Mouse (Mus musculus) retina, adult 2 months (tissue): ENCODE measurements around the gene Pde4d.
A peak's percentile ranks its signal among the peaks of the same experiment; 100 is the strongest.

Experiments used
- DNase-seq: peaks from one replicate; pipeline ENCODE4 v3.0.0-alpha.2; 2012; ENCODE audit warnings: low read depth, low spot score

The Pde4d gene

GRCm38 (mm10) chr13:109752236-109752863, 1302.6 kb downstream of the Pde4d start:
- no peak for DNase-seq

- DNase-seq = no peak
Measured at GRCm38 (mm10) chr13:109756854-109757253, 1307.1 kb downstream of the Pde4d start.

GRCm38 (mm10) chr13:109759201-109759600, 1309.5 kb downstream of the Pde4d start:
- DNase-seq = no peak

GRCm38 (mm10) chr13:109761081-109761480, 1311.3 kb downstream of the Pde4d start:
- DNase-seq = no peak

GRCm38 (mm10) chr13:109774791-109775190, 1325.0 kb downstream of the Pde4d start:
- DNase-seq = no peak

- DNase-seq = no peak
Measured at GRCm38 (mm10) chr13:109775197-109775596, 1325.4 kb downstream of the Pde4d start.

GRCm38 (mm10) chr13:109776116-109776515, 1326.4 kb downstream of the Pde4d start:
- DNase-seq = peak; percentile 62

- DNase-seq = no peak
Measured at GRCm38 (mm10) chr13:109776995-109777394, 1327.2 kb downstream of the Pde4d start.

- DNase-seq = no peak
Measured at GRCm38 (mm10) chr13:109777441-109777840, 1327.7 kb downstream of the Pde4d start.

GRCm38 (mm10) chr13:109778297-109778835, 1328.6 kb downstream of the Pde4d start:
- no peak for DNase-seq

- no peak for DNase-seq
Measured at GRCm38 (mm10) chr13:109781466-109781865, 1331.7 kb downstream of the Pde4d start.

- no peak for DNase-seq
Measured at GRCm38 (mm10) chr13:109788604-109789003, 1338.9 kb downstream of the Pde4d start.

GRCm38 (mm10) chr13:109789151-109789550, 1339.4 kb downstream of the Pde4d start:
- no peak for DNase-seq

- no peak for DNase-seq
Measured at GRCm38 (mm10) chr13:109790045-109790715, 1340.4 kb downstream of the Pde4d start.

GRCm38 (mm10) chr13:109793918-109794317, 1344.2 kb downstream of the Pde4d start:
- DNase-seq = no peak

- no peak for DNase-seq
Measured at GRCm38 (mm10) chr13:109798651-109799050, 1348.9 kb downstream of the Pde4d start.

- DNase-seq = no peak
Measured at GRCm38 (mm10) chr13:109802201-109802600, 1352.5 kb downstream of the Pde4d start.

- DNase-seq = no peak
Measured at GRCm38 (mm10) chr13:109806193-109806966, 1356.6 kb downstream of the Pde4d start.

GRCm38 (mm10) chr13:109807036-109807435, 1357.3 kb downstream of the Pde4d start:
- no peak for DNase-seq

GRCm38 (mm10) chr13:109807446-109807845, 1357.7 kb downstream of the Pde4d start:
- no peak for DNase-seq

- no peak for DNase-seq
Measured at GRCm38 (mm10) chr13:109808039-109808438, 1358.3 kb downstream of the Pde4d start.

GRCm38 (mm10) chr13:109808946-109809345, 1359.2 kb downstream of the Pde4d start:
- no peak for DNase-seq
